Mouse (Mus musculus) heart, postnatal 0 days (tissue): ENCODE data around the gene Nudt15. TPM values are rescaled to one million over a fixed set of nuclear protein-coding genes. Genes with fewer than 3 reads are reported as not detected.
A peak's percentile ranks its signal among the peaks of the same experiment; 100 is the strongest.

Source experiments
- ATAC-seq: fragments of 200-750 bp; cut with Nextera tagmentation; 2 replicates; pipeline ENCODE4 v1.8.0; 2017; ENCODE audit warnings: low read depth, moderate number of reproducible peaks, moderate library complexity; ENCODE audit not compliant: insufficient read depth
- DNase-seq: peaks from one replicate; pipeline ENCODE4 v3.0.0-alpha.2; 2016; ENCODE audit warnings: low spot score
- H3K27ac ChIP-seq: fragments of 300-500 bp; sonication (generic); 2 replicates; pipeline ENCODE4 v1.5.1; 2014; ENCODE audit warnings: low read depth, mild to moderate bottlenecking
- H3K27me3 ChIP-seq: fragments of 300-500 bp; sonication (generic); 2 replicates; pipeline ENCODE4 v1.6.1; 2014; ENCODE audit warnings: low read length, mixed read lengths; ENCODE audit not compliant: control insufficient read depth, insufficient read depth
- H3K36me3 ChIP-seq: fragments of 300-500 bp; sonication (generic); replicated peaks from 2 replicates; pipeline ENCODE4 v1.6.1; 2014; ENCODE audit warnings: low read length, mixed read lengths; ENCODE audit not compliant: control insufficient read depth, insufficient read depth
- H3K4me1 ChIP-seq: fragments of 300-500 bp; sonication (generic); 2 replicates; pipeline ENCODE4 v1.6.1; 2014; ENCODE audit warnings: antibody characterized with exemption; ENCODE audit not compliant: control insufficient read depth, insufficient read depth
- H3K4me2 ChIP-seq: fragments of 300-500 bp; sonication (generic); 2 replicates; pipeline ENCODE4 v1.6.1; 2014; ENCODE audit warnings: low read depth, mild to moderate bottlenecking, low read length, moderate library complexity
- H3K4me3 ChIP-seq: fragments of 300-500 bp; sonication (generic); 2 replicates; pipeline ENCODE4 v1.5.1; 2014; ENCODE audit warnings: low read depth, low read length
- H3K9ac ChIP-seq: fragments of 300-500 bp; sonication (generic); replicated peaks from 2 replicates; pipeline ENCODE4 v1.6.1; 2014; ENCODE audit warnings: low read depth, low read length, mixed read lengths
- H3K9me3 ChIP-seq: fragments of 300-500 bp; sonication (generic); replicated peaks from 2 replicates; pipeline ENCODE4 v1.6.1; 2016; ENCODE audit warnings: low read length; ENCODE audit not compliant: control insufficient read depth
- CTCF ChIP-seq: IDR thresholded peaks from 2 replicates; pipeline ENCODE4 v1.5.1; 2016; ENCODE audit warnings: antibody characterized with exemption, control low read depth, low read depth
- EP300 ChIP-seq: IDR thresholded peaks from 2 replicates; pipeline ENCODE4 v1.6.1; 2016; ENCODE audit warnings: antibody characterized with exemption, low read depth
- WGBS: fragments of 180-500 bp; shearing (Covaris S2); extraction: QIAGEN DNeasy Blood & Tissue Kit; methylation state at CpG from one replicate; pipeline ENCODE4 v1.1.7; 2014; 5-methylcytosine and 5-hydroxymethylcytosine counted together
- polyA plus RNA-seq: library from polyadenylated mRNA; unstranded; fragments of >200 nt; fragmentation: Nextera tagmentation; extraction: Ambion mirVana; gene quantifications from 2 replicates; pipeline ENCODE4 v1.2.1, GENCODE M21; 2015
- total RNA-seq: library from RNA; depleted of rRNA; stranded (reverse); fragments of >200 nt; gene quantifications from 2 replicates; pipeline ENCODE4 v1.2.3, GENCODE M21; 2014; ENCODE audit warnings: low replicate concordance

The Nudt15 gene
- total and polyA plus RNA-seq, 2 experiments from 2014 or later, result 1.8 to 4.7 TPM

DNA sequence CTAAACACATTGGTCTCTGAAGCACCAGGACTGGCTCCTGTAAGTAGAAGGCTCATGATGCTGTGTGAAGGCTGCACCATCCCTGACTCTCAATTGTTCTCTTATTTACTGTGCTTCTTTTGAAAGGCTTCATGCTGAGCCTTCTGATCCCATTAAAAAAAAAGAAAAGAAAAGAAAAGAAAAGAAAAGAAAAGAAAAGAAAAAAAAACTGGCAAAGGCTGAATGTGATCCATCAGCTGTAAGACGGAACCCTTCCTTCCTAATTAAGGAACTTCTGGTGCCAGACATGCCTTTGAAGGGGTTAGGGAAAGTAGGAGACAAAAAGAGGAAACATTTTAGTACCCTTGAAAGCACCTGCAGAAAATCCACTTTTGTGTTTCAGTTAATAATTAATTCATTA lies 68.3 kb downstream of the Nudt15 start:
- H3K9me3 ChIP-seq, result no peaks in the 10 kb centered on the region
- 86% methylated on average over 1 of the region's 1 CpGs for WGBS
- no peak overlapping the region for H3K4me2 ChIP-seq
- no peak for ATAC-seq
- H3K9ac ChIP-seq, result no peak overlapping the region
- H3K27me3 ChIP-seq, result no peaks in the 10 kb centered on the region
- DNase-seq, result no peak
- no peak overlapping the region for H3K4me3 ChIP-seq
- no peaks in the 10 kb centered on the region for H3K36me3 ChIP-seq
- no peak overlapping the region for H3K27ac ChIP-seq
- TF ChIP-seq CTCF (no peak), EP300 (no peak)
- H3K4me1 ChIP-seq, result peaks cover 8% of the 10 kb centered on the region

DNA sequence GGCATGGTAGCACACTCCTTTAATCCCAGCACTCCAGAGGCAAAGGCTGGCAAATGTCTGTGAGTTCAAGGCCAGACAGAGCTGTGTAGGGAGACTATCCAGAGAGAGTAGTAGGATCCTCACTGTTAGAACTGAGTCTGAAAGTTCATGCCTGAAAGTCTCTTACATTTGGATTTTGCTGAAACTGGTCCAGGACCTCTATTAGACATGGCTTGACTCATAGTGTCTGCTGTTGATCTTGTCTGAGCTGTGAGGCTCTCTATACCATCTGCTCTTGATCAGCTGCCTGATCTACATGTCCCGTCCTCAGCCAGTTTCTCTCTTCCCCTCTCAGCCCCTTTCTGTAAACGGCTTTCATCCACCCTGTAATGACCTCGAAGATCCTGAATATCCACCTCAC lies 69.7 kb downstream of the Nudt15 start:
- WGBS, result 92% methylated on average over 3 of the region's 3 CpGs
- no peak for ATAC-seq
- H3K36me3 ChIP-seq, result no peaks in the 10 kb centered on the region

GRCm38 (mm10) chr14:73477077-73477476 lies 71.0 kb downstream of the Nudt15 start:
- Histone ChIP-seq H3K4me1 (peaks cover 16% of the 10 kb centered on the region), H3K4me3 (no peak overlapping the region), H3K36me3 (no peaks in the 10 kb centered on the region), H3K4me2 (no peak overlapping the region), H3K27ac (no peak overlapping the region), H3K9ac (no peak overlapping the region), H3K27me3 (no peaks in the 10 kb centered on the region), H3K9me3 (no peaks in the 10 kb centered on the region)
- DNase-seq, result no peak
- no peak for ATAC-seq
- TF ChIP-seq CTCF, result no peak
- no peak for TF ChIP-seq EP300
- WGBS, result 85% methylated on average over 10 of the region's 10 CpGs

More for the DNA sequence above, 69.7 kb downstream of the Nudt15 start:
- Histone ChIP-seq H3K9me3 (no peaks in the 10 kb centered on the region), H3K27ac (no peak overlapping the region), H3K9ac (no peak overlapping the region), H3K27me3 (no peaks in the 10 kb centered on the region), H3K4me1 (peaks cover 16% of the 10 kb centered on the region), H3K4me2 (no peak overlapping the region), H3K4me3 (no peak overlapping the region)
- TF ChIP-seq EP300 (no peak), CTCF (no peak)
- no peak for DNase-seq

GRCm38 (mm10) chr14:73476361-73476934 lies 71.6 kb downstream of the Nudt15 start:
- Histone ChIP-seq H3K27me3 (no peaks in the 10 kb centered on the region), H3K36me3 (no peaks in the 10 kb centered on the region), H3K9ac (no peak overlapping the region), H3K4me3 (no peak overlapping the region), H3K27ac (no peak overlapping the region), H3K9me3 (no peaks in the 10 kb centered on the region), H3K4me2 (no peak overlapping the region), H3K4me1 (peaks cover 16% of the 10 kb centered on the region)
- TF ChIP-seq CTCF (no peak), EP300 (no peak)
- 77% methylated on average over 8 of the region's 8 CpGs for WGBS
- DNase-seq (no peak), ATAC-seq (no peak)

DNA sequence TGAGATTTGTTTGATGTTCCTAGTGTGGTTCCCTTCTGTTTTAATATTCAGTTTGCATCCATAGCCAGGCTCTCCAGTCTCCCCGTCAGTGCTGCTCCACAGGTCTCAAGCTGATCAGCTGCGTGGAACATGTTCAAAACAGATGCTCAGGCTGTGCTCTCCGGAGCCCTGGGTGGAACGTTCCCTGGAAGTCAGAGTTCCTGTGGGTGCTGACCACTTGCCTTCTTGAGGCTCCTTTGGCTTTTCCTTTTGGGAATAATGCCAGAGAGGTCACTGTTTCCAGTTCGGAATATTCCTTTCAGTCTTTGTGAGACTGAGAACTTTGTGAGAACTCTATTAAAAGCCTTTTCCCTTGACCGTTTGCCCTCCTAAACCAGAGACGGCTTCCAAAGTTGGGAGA lies 72.5 kb downstream of the Nudt15 start:
- Histone ChIP-seq H3K4me2 (no peak overlapping the region), H3K9me3 (no peaks in the 10 kb centered on the region), H3K4me1 (peaks cover 16% of the 10 kb centered on the region), H3K36me3 (no peaks in the 10 kb centered on the region), H3K27me3 (no peaks in the 10 kb centered on the region), H3K27ac (peak overlapping the region; percentile 23; the same call in 1 of the 2 replicates), H3K4me3 (no peak overlapping the region), H3K9ac (no peak overlapping the region)
- ATAC-seq (no peak), DNase-seq (peak; percentile 36)
- 50% methylated on average over 7 of the region's 7 CpGs for WGBS
- TF ChIP-seq EP300 (no peak), CTCF (no peak)

GRCm38 (mm10) chr14:73474636-73475093 lies 73.4 kb downstream of the Nudt15 start:
- TF ChIP-seq CTCF (peak; percentile 72), EP300 (no peak)
- ATAC-seq (peak; percentile 74; the same call in 1 of the 2 replicates), DNase-seq (peak; percentile 91)
- no peaks in the 10 kb centered on the region for H3K27me3 ChIP-seq
- no peak overlapping the region for H3K9ac ChIP-seq
- peak overlapping the region; percentile 56; the same call in 1 of the 2 replicates for H3K27ac ChIP-seq
- no peaks in the 10 kb centered on the region for H3K36me3 ChIP-seq
- peak overlapping the region; percentile 24 for H3K4me2 ChIP-seq
- 0 out of 2 replicates have a peak overlapping the region, but pooled peaks have one; percentile 3 for H3K4me3 ChIP-seq
- no peaks in the 10 kb centered on the region for H3K9me3 ChIP-seq
- 7% methylated on average over 7 of the region's 7 CpGs for WGBS
- H3K4me1 ChIP-seq, result peaks cover 16% of the 10 kb centered on the region
